Mouse (Mus musculus) hindbrain, embryonic 11.5 days (tissue): ENCODE measurements at regions not wholly inside any gene's neighbourhood (a gene's known extent, or its start where the extent isn't known, plus 50 kb on each side); places are given as distances from the start of the nearest gene placed in this dataset.
A peak's percentile ranks its signal among the peaks of the same experiment; 100 is the strongest.

Experiments used
- ATAC-seq: fragments of 200-750 bp; cut with Nextera tagmentation; 2 replicates; pipeline ENCODE4 v1.8.0; 2017; ENCODE audit warnings: mild to moderate bottlenecking, moderate TSS enrichment, moderate library complexity; ENCODE audit not compliant: low FRiP score
- DNase-seq: peaks from one replicate; pipeline ENCODE4 v3.0.0-alpha.2; 2015; ENCODE audit warnings: low spot score
- H3K27ac ChIP-seq: fragments of 300-500 bp; sonication (generic); 2 replicates; pipeline ENCODE4 v1.5.1; 2014; ENCODE audit warnings: mild to moderate bottlenecking, low read depth, low read length
- H3K27me3 ChIP-seq: fragments of 300-500 bp; sonication (generic); 2 replicates; pipeline ENCODE4 v1.6.1; 2014; ENCODE audit warnings: mild to moderate bottlenecking, low read length, moderate library complexity, mixed read lengths; ENCODE audit not compliant: control insufficient read depth, insufficient read depth
- H3K36me3 ChIP-seq: fragments of 300-500 bp; sonication (generic); 2 replicates; pipeline ENCODE4 v1.6.1; 2014; ENCODE audit warnings: mild to moderate bottlenecking, low read length, moderate library complexity, mixed read lengths; ENCODE audit not compliant: control insufficient read depth, insufficient read depth
- H3K4me1 ChIP-seq: fragments of 300-500 bp; sonication (generic); replicated peaks from 2 replicates; pipeline ENCODE4 v1.6.1; 2014; ENCODE audit warnings: low read length, mixed read lengths; ENCODE audit not compliant: control insufficient read depth, insufficient read depth
- H3K4me2 ChIP-seq: fragments of 300-500 bp; sonication (generic); replicated peaks from 2 replicates; pipeline ENCODE4 v1.6.1; 2014; ENCODE audit warnings: mild to moderate bottlenecking, low read depth, low read length
- H3K4me3 ChIP-seq: fragments of 300-500 bp; sonication (generic); 2 replicates; pipeline ENCODE4 v1.5.1; 2014; ENCODE audit warnings: low read depth, low read length
- H3K9ac ChIP-seq: fragments of 300-500 bp; sonication (generic); 2 replicates; pipeline ENCODE4 v1.6.1; 2014; ENCODE audit warnings: low read depth, low read length
- H3K9me3 ChIP-seq: fragments of 300-500 bp; sonication (generic); 2 replicates; pipeline ENCODE4 v1.6.1; 2016; ENCODE audit warnings: low read length; ENCODE audit not compliant: control insufficient read depth
- WGBS: fragments of 180-500 bp; shearing (Covaris S2); extraction: QIAGEN DNeasy Blood & Tissue Kit; methylation state at CpG from one replicate; pipeline ENCODE4 v1.1.7; 2014; 5-methylcytosine and 5-hydroxymethylcytosine counted together

DNA sequence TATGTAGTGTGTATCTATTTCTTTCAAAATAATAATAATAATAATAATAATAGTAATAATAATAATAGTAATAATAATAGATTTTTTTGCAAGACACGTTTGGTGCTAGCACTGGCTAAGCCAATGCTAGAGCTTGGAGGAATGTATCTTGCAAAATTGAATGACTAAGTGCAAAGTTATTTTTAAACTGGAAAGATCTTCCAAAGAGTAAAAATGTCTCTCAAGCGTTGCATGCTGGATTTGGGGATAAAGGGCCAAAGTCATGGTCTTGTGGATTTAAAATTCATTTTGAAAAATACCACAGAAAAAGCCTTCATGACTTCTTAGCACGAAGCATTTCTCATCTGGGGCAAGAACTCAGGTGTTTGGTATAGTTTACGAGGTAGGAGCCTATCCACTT is 365.3 kb upstream of the Fam98a start:
- Histone ChIP-seq H3K4me1 (no peaks in the 10 kb centered on the region), H3K4me2 (no peak overlapping the region), H3K9ac (no peak overlapping the region), H3K27me3 (no peaks in the 10 kb centered on the region), H3K27ac (no peak overlapping the region), H3K4me3 (no peak overlapping the region), H3K36me3 (no peaks in the 10 kb centered on the region), H3K9me3 (no peaks in the 10 kb centered on the region)
- ATAC-seq (no peak), DNase-seq (no peak)
- WGBS = 80% methylated on average over 4 of the region's 4 CpGs

GRCm38 (mm10) chr17:75916590-75916989 is 364.8 kb upstream of the Fam98a start:
- Histone ChIP-seq H3K27me3 (no peaks in the 10 kb centered on the region), H3K4me2 (no peak overlapping the region), H3K9me3 (no peaks in the 10 kb centered on the region), H3K4me1 (no peaks in the 10 kb centered on the region), H3K4me3 (no peak overlapping the region), H3K36me3 (no peaks in the 10 kb centered on the region), H3K9ac (no peak overlapping the region), H3K27ac (no peak overlapping the region)
- no peak for ATAC-seq
- DNase-seq = no peak
- 90% methylated on average over 2 of the region's 2 CpGs for WGBS

DNA sequence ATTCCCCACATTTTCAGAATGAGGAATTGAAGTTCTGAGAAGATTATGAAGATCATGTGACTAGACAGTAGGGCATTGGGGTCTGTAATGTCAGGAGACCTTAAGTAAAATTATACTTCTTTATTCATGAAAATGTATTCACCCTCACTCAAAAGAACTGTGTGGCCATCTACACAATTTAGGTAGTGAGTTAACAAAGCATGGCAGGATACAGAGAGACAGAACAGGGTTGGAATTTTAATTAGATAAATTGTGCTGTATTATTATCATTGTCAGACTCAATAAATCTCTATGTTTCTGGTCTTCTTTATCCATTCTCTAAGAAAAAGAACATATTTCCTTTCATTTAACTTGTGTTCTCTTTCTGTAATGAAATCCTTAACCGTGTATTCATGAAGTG is 363.5 kb upstream of the Fam98a start:
- no peak for ATAC-seq
- Histone ChIP-seq H3K9me3 (no peaks in the 10 kb centered on the region), H3K27me3 (no peaks in the 10 kb centered on the region), H3K36me3 (no peaks in the 10 kb centered on the region), H3K4me2 (no peak overlapping the region), H3K4me1 (no peaks in the 10 kb centered on the region), H3K4me3 (no peak overlapping the region), H3K27ac (no peak overlapping the region), H3K9ac (no peak overlapping the region)
- DNase-seq = no peak
- 90% methylated on average over 1 of the region's 1 CpGs for WGBS

GRCm38 (mm10) chr17:75907085-75907484 is 355.3 kb upstream of the Fam98a start:
- Histone ChIP-seq H3K36me3 (no peaks in the 10 kb centered on the region), H3K4me1 (no peaks in the 10 kb centered on the region), H3K4me3 (no peak overlapping the region), H3K9ac (no peak overlapping the region), H3K27ac (no peak overlapping the region), H3K27me3 (no peaks in the 10 kb centered on the region), H3K9me3 (no peaks in the 10 kb centered on the region), H3K4me2 (no peak overlapping the region)
- DNase-seq (no peak), ATAC-seq (peak; percentile 49)
- 75% methylated on average over 3 of the region's 3 CpGs for WGBS

DNA sequence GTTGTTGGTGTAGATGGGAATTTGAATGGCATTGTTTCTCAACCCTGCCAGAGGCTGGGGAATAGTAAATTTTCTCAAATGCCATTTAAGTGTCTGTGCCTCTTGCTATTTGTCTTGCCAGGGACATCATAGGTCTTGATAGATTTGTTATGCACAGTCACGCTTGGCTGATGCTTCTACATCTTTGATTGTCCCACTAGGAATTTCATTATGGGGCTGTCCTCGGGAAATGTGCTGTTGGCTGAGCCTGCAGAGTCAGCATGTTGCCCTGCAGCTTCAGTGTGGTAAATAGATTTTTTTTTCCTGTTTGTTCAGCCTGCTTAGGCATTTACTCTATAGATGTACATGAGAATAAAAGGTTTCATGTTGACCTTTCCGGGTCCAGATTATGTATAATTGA is 354.9 kb upstream of the Fam98a start:
- Histone ChIP-seq H3K9me3 (no peaks in the 10 kb centered on the region), H3K9ac (no peak overlapping the region), H3K4me1 (no peaks in the 10 kb centered on the region), H3K36me3 (no peaks in the 10 kb centered on the region), H3K4me3 (no peak overlapping the region), H3K27ac (no peak overlapping the region), H3K27me3 (no peaks in the 10 kb centered on the region), H3K4me2 (no peak overlapping the region)
- ATAC-seq (peak; percentile 64), DNase-seq (peak; percentile 7)
- 52% methylated on average over 3 of the region's 3 CpGs for WGBS

DNA sequence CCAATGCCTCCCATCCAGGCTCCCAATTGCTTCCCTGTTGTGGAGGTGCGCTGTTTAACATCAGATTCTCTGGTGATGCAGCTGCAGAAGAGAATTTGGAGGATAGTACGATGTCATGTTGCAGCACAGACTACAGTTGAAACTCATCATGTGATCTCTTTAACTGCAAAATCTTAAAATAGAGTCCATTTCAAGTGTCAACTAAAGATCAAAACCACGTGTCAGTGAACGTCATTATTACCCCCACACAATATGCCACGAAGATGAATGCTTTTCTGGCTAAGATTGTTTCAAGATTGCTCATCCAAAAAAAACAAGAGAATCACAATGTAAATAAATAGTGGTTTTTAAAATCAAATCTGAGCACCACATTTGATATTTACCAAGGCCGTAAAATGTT is 343.7 kb upstream of the Fam98a start:
- no peak overlapping the region for H3K27ac ChIP-seq
- H3K27me3 ChIP-seq = no peaks in the 10 kb centered on the region
- WGBS = 93% methylated on average over 6 of the region's 6 CpGs
- H3K9ac ChIP-seq = no peak overlapping the region
- ATAC-seq (no peak), DNase-seq (no peak)
- no peaks in the 10 kb centered on the region for H3K9me3 ChIP-seq
- no peak overlapping the region for H3K4me2 ChIP-seq
- H3K4me1 ChIP-seq = no peaks in the 10 kb centered on the region
- H3K36me3 ChIP-seq = no peaks in the 10 kb centered on the region
- no peak overlapping the region for H3K4me3 ChIP-seq

DNA sequence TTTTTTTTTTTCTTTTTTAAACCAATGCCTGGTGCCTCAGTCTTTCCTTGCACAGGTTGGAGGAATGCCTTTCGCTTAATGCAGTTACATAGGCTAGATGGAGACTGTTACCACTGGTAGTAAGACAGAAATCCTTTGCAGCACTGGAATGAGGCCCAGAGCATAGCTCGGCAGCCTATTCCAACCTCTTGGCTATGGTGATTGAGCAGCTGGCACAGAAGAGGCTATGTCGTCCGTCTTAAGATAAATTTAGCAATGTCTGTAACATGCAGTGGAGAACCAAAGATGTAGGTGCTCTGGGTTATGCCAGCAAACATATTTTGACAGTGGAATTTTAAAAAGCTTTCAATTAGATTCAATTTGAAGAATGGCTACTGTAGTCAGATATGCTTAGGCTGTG is 343.2 kb upstream of the Fam98a start:
- no peaks in the 10 kb centered on the region for H3K27me3 ChIP-seq
- no peaks in the 10 kb centered on the region for H3K36me3 ChIP-seq
- no peaks in the 10 kb centered on the region for H3K4me1 ChIP-seq
- no peak overlapping the region for H3K27ac ChIP-seq
- DNase-seq (no peak), ATAC-seq (no peak)
- H3K9ac ChIP-seq = no peak overlapping the region
- no peaks in the 10 kb centered on the region for H3K9me3 ChIP-seq
- 88% methylated on average over 4 of the region's 4 CpGs for WGBS
- H3K4me2 ChIP-seq = no peak overlapping the region
- H3K4me3 ChIP-seq = no peak overlapping the region

DNA sequence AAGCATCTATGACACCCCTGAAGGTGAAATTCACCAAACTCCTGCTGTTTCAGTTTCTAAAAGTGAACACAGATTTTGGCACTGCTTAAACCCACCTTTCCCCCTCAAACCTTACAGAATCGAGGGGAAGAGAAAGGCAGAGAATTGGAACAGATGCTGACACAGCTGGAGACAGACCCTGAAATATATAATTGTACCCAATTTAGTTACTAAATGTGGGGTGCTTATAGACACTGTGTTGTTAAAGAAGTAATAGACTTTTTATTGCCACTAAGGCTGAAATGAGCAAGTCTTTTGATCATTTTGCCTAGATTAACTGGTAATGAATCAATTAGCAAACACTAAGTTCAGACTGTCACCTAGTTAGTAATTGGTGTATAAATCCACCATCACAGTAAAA is 341.8 kb upstream of the Fam98a start:
- no peaks in the 10 kb centered on the region for H3K27me3 ChIP-seq
- H3K4me2 ChIP-seq = no peak overlapping the region
- ATAC-seq = no peak
- no peaks in the 10 kb centered on the region for H3K36me3 ChIP-seq
- DNase-seq = no peak
- no peak overlapping the region for H3K9ac ChIP-seq
- WGBS = 58% methylated on average over 1 of the region's 1 CpGs
- no peak overlapping the region for H3K27ac ChIP-seq
- no peaks in the 10 kb centered on the region for H3K9me3 ChIP-seq
- H3K4me3 ChIP-seq = no peak overlapping the region
- H3K4me1 ChIP-seq = no peaks in the 10 kb centered on the region

- WGBS = 91% methylated on average over 4 of the region's 4 CpGs
- no peaks in the 10 kb centered on the region for H3K27me3 ChIP-seq
- no peaks in the 10 kb centered on the region for H3K9me3 ChIP-seq
- no peak overlapping the region for H3K9ac ChIP-seq
- no peaks in the 10 kb centered on the region for H3K36me3 ChIP-seq
- no peak overlapping the region for H3K4me3 ChIP-seq
- no peak for ATAC-seq
- H3K4me2 ChIP-seq = no peak overlapping the region
- no peak for DNase-seq
- no peak overlapping the region for H3K27ac ChIP-seq
- H3K4me1 ChIP-seq = no peaks in the 10 kb centered on the region
Measured at GRCm38 (mm10) chr17:75892156-75892555, 340.4 kb upstream of the Fam98a start.
